7 mouse cellular contexts compared by ENCODE assay signal in genomic region chr15:97085833-97086232, GRCm38 (mm10). TPM values are rescaled to one million over a fixed set of nuclear protein-coding genes. Genes with fewer than 3 reads are reported as not detected.
DNase-seq lines count a peak whose midpoint lies in the region; ATAC-seq and TF ChIP-seq lines count a peak whose summit lies in the region.

No protein-coding gene starts in this region.

- ATAC-seq in liver, embryonic 14.5 days (ENCODE audit: insufficient read depth) = peak; percentile 35; the same call in 1 of the 2 replicates
- no peak for ATAC-seq in megakaryocyte progenitor cell, adult 5-6 weeks (replicated peaks; ENCODE audit: poor library complexity)

- peaks cover 0 to 3% of the 10 kb centered on the region in 2 experiments; a peak in 1 of 4 replicates for H3K4me1 ChIP-seq in liver, embryonic 14.5 days (replicated peaks; ENCODE audit: control insufficient read depth in 2 of 2, insufficient read depth in 2 of 2, low read length in 1 of 2)
- no peaks in the 10 kb centered on the region for H3K4me1 ChIP-seq in thymus, adult 2 months (replicated peaks; ENCODE audit: control insufficient read depth, insufficient read depth, low read length)

- H3K9me3 ChIP-seq in liver, embryonic 14.5 days (ENCODE audit: control insufficient read depth, low read length) = no peaks in the 10 kb centered on the region

- H3K27ac ChIP-seq in liver, embryonic 14.5 days = no peak overlapping the region
- H3K27ac ChIP-seq in thymus, adult 2 months (ENCODE audit: control insufficient read depth, insufficient read depth, low read length) = no peak overlapping the region

- TF ChIP-seq POLR2A in thymus, adult 2 months (IDR thresholded peaks at IDR 0.05; ENCODE audit: control insufficient read depth, extremely low read depth, insufficient read depth, low read length, poor library complexity) = no peak

- H3K9ac ChIP-seq in liver, embryonic 14.5 days (replicated peaks) = no peak overlapping the region

- TF ChIP-seq EP300 in liver, embryonic 14.5 days (IDR thresholded peaks at IDR 0.05; ENCODE audit: low read depth) = no peak

- H3K4me2 ChIP-seq in liver, embryonic 14.5 days (ENCODE audit: low read depth) = no peak overlapping the region

- WGBS in liver, embryonic 14.5 days (ENCODE audit: insufficient replicate concordance) = 32% methylated on average over 5 of the region's 5 CpGs
- 67% methylated on average over 5 of the region's 5 CpGs for WGBS in thymus, adult 2 months

- H3K4me3 ChIP-seq in liver, embryonic 14.5 days (ENCODE audit: insufficient read depth in 1 of 2, low read depth in 2 of 2, low read length in 2 of 2) = no peak overlapping the region
- no peak overlapping the region for H3K4me3 ChIP-seq in thymus, adult 2 months (ENCODE audit: control insufficient read depth, insufficient read depth, low read length)

- TF ChIP-seq CTCF in liver, embryonic 14.5 days (IDR thresholded peaks at IDR 0.05; ENCODE audit: low read depth) = no peak
- no peak for TF ChIP-seq CTCF in thymus, adult 2 months (IDR thresholded peaks at IDR 0.05; ENCODE audit: borderline replicate concordance, control insufficient read depth, extremely low read depth, insufficient read depth, low read length, poor library complexity)

- no peaks in the 10 kb centered on the region for H3K36me3 ChIP-seq in liver, embryonic 14.5 days (replicated peaks; ENCODE audit: control insufficient read depth, insufficient read depth, low read depth)
- H3K36me3 ChIP-seq in thymus, adult 2 months (ENCODE audit: control insufficient read depth, insufficient read depth, low read length) = no peaks in the 10 kb centered on the region

- DNase-seq in 3134 (ENCODE audit: extremely low read depth, insufficient read length, low spot score) (peak; percentile 70), 3T3-L1 (ENCODE audit: low read depth, low spot score) (peak; percentile 54)
- peak; percentile 78 for DNase-seq in forelimb bud, embryonic 11.5 days (ENCODE audit: low read depth, low spot score)
- DNase-seq in liver, embryonic 14.5 days (ENCODE audit: low read depth in 3 of 3, low spot score in 3 of 3) = no peak
- DNase-seq in thymus, postnatal 0 days (ENCODE audit: low spot score) = no peak
- DNase-seq in thymus, adult 2 months = no peak

- no peaks in the 10 kb centered on the region for H3K27me3 ChIP-seq in liver, embryonic 14.5 days (ENCODE audit: control insufficient read depth, insufficient read depth, low read length)
- no peaks in the 10 kb centered on the region for H3K27me3 ChIP-seq in thymus, adult 2 months (ENCODE audit: control insufficient read depth, insufficient read depth, low read length)

RNA-seq across cellular contexts. Expression of gene Slc38a4, which starts 30.1 kb away (rescaled TPM):
- 23.9 and 24.4 TPM in 2 replicates for polyA plus RNA-seq in liver, embryonic 14.5 days (2012; rRNA removed)
- 52.7 and 55.8 TPM in 2 replicates for polyA plus RNA-seq in liver, embryonic 14.5 days (2014; fragmentation: Nextera tagmentation; extraction: Ambion mirVana)
- polyA plus RNA-seq in thymus, postnatal 0 days (2015; fragmentation: Nextera tagmentation; extraction: Ambion mirVana) = 7.3 and 7.9 TPM in 2 replicates
- not detected in 2 replicates for total RNA-seq in megakaryocyte progenitor cell, adult 5-6 weeks (2015)
- not detected in 2 replicates for total RNA-seq in megakaryocyte progenitor cell, adult 5-6 weeks (2017)
- polyA plus RNA-seq in thymus, adult 2 months (2012; rRNA removed) = 1.8 and 2.2 TPM in 2 replicates

Comparison
In these comparisons a context has a peak if more than half of its experiments do, and no peak if none do; other contexts are left out.
1. DNase-seq: peak in 3134 (single experiment), 3T3-L1 (single experiment) and forelimb bud, embryonic 11.5 days (single experiment); none in liver, embryonic 14.5 days (0 of 3), thymus, postnatal 0 days (single experiment) and thymus, adult 2 months (single experiment).